Mouse (Mus musculus) E14TG2a.4 (cell line): ENCODE data around the gene Exoc6.
"Not testable (repeated sequence)": the region's sequence is repeated elsewhere in the genome, so short reads cannot be mapped to it uniquely, and the experiment has no call there.

Source experiments
- H3K27me3 ChIP-seq: 2 replicates; pipeline ENCODE4 v1.6.1; 2014; ENCODE audit warnings: low read length, control low read depth; ENCODE audit not compliant: insufficient read depth
- H3K36me3 ChIP-seq: 2 replicates; pipeline ENCODE4 v1.6.1; 2014; ENCODE audit warnings: low read length, control low read depth; ENCODE audit not compliant: insufficient read depth
- H3K4me1 ChIP-seq: replicated peaks from 2 replicates; pipeline ENCODE4 v1.6.1; 2014; ENCODE audit warnings: low read depth, low read length, control low read depth
- H3K4me3 ChIP-seq: replicated peaks from 2 replicates; pipeline ENCODE4 v1.5.1; 2014; ENCODE audit warnings: mild to moderate bottlenecking, low read length
- H3K9me3 ChIP-seq: 2 replicates; pipeline ENCODE4 v1.6.1; 2014; ENCODE audit warnings: low read length, control low read depth
- CTCF ChIP-seq: conservative IDR thresholded peaks from 2 replicates; pipeline ENCODE4 v1.5.1; 2014; ENCODE audit warnings: low read length
- NANOG ChIP-seq: IDR thresholded peaks from 2 replicates; pipeline ENCODE4 v1.6.1; 2014; ENCODE audit warnings: borderline replicate concordance, low read length, mixed read lengths
- POU5F1 ChIP-seq: IDR thresholded peaks from 2 replicates; pipeline ENCODE4 v1.6.1; 2014; ENCODE audit warnings: low read length, borderline replicate concordance

Gene Exoc6

GRCm38 (mm10) chr19:37521434-37521781 lies 28.8 kb upstream of the Exoc6 start:
- Histone ChIP-seq H3K9me3 (no peaks in the 10 kb centered on the region), H3K4me3 (no peak overlapping the region), H3K4me1 (peaks cover 2% of the 10 kb centered on the region), H3K36me3 (no peaks in the 10 kb centered on the region), H3K27me3 (no peaks in the 10 kb centered on the region)
- TF ChIP-seq NANOG: no peak
- TF ChIP-seq POU5F1: no peak
- TF ChIP-seq CTCF: no peak

- Histone ChIP-seq H3K36me3 (no peaks in the 10 kb centered on the region), H3K9me3 (no peaks in the 10 kb centered on the region), H3K4me3 (no peak overlapping the region), H3K27me3 (no peaks in the 10 kb centered on the region), H3K4me1 (peaks cover 16% of the 10 kb centered on the region)
- TF ChIP-seq NANOG: no peak
- no peak for TF ChIP-seq POU5F1
These were observed 26.7 kb upstream of the Exoc6 start for GRCm38 (mm10) chr19:37523280-37524062.

DNA sequence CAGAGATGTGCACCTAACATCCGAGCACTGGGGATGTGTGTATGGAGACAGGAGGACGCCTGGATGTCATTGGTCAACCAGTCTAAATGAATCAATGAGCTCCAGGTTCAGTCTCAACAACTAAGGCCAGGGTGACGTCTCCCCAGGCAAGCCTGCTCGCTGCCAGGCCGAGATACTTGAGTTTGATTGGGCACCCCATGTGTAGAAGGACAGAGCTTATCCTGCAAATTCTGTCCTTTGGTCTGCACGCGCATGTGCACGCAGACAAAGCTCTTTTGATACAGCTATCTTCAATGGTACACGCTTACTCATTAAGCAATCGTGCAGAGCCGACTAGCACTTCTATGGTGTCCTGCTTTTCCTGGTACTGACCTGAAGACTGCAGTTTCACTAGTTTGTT lies 24.3 kb upstream of the Exoc6 start:
- no peak for TF ChIP-seq CTCF
- no peak for TF ChIP-seq POU5F1
- no peak for TF ChIP-seq NANOG
- no peaks in the 10 kb centered on the region for H3K9me3 ChIP-seq
- peaks cover 28% of the 10 kb centered on the region for H3K4me1 ChIP-seq
- no peaks in the 10 kb centered on the region for H3K27me3 ChIP-seq
- no peak overlapping the region for H3K4me3 ChIP-seq
- no peaks in the 10 kb centered on the region for H3K36me3 ChIP-seq

DNA sequence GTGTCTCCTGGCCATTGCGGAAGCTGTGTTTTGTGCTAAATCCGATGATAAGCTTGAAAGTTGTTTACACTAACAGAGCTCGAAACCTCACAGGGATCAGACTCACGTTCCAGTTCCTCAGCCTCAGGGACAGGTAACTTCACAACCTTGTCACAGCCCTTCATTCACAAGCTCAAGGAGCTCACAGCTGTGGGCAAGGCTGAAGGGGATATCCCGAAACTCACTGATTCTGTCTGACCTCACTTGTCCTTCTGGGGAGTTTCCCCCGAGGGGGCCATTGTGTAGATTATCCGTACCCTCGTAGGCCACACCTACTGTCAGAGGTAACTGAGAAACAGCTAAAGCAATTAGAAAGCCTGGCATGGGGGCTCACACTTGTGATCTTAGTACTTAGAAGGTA lies 23.4 kb upstream of the Exoc6 start:
- Histone ChIP-seq H3K4me3 (no peak overlapping the region), H3K9me3 (no peaks in the 10 kb centered on the region), H3K27me3 (no peaks in the 10 kb centered on the region), H3K4me1 (peaks cover 28% of the 10 kb centered on the region), H3K36me3 (no peaks in the 10 kb centered on the region)
- no peak for TF ChIP-seq CTCF
- TF ChIP-seq POU5F1: no peak
- TF ChIP-seq NANOG: peak; percentile 45; the same call in 1 of the 2 replicates

DNA sequence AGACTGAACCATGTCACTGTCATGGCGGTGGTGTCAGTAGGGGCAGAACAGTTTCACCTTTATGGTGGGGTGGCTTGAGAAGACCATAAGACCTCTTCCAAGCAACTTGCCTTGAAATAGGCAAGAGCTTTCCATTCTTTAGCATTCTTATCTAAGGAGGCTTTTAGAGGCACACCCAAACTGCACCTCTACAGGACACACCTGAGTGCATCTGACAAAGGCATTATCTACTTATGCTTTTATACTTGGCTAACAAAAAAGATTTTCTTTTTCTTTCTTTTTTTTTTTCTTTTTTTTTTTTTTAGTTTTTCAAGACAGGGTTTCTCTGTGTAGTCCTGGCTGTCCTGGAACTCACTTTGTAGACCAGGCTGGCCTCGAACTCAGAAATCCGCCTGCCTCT lies 22.5 kb upstream of the Exoc6 start:
- H3K27me3 ChIP-seq, H3K36me3 ChIP-seq, H3K4me3 ChIP-seq, H3K9me3 ChIP-seq: not testable (repeated sequence)
- peaks cover 28% of the 10 kb centered on the region for H3K4me1 ChIP-seq

- no peaks in the 10 kb centered on the region for H3K36me3 ChIP-seq
- peaks cover 28% of the 10 kb centered on the region for H3K4me1 ChIP-seq
- H3K9me3 ChIP-seq: no peaks in the 10 kb centered on the region
- peaks cover 4% of the 10 kb centered on the region; the same call in 1 of the 2 replicates for H3K27me3 ChIP-seq
- no peak overlapping the region for H3K4me3 ChIP-seq
- TF ChIP-seq NANOG: no peak
- no peak for TF ChIP-seq CTCF
- TF ChIP-seq POU5F1: no peak
These were observed 21.6 kb upstream of the Exoc6 start for GRCm38 (mm10) chr19:37528581-37528980.

DNA sequence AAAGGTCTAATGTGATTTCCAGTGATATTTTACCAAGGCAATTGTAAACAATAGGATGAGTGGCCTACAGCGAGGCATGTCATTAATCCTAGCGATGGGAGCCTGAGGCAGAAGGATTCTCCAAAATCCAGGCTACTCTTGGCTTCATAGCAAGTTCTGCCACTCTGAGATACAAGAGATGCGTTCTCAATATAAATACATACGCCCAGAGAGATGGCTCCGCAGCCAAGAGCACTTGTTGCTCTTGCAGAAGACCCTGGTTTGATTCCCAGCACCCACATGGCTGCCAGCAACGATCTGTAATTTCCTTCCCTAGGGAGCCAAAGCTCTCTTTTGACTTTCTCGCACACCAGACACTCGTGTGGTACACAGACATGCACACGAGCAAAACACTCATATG lies 20.9 kb upstream of the Exoc6 start:
- Histone ChIP-seq H3K36me3 (no peaks in the 10 kb centered on the region), H3K4me3 (no peak overlapping the region), H3K4me1 (peaks cover 28% of the 10 kb centered on the region), H3K27me3 (peaks cover 4% of the 10 kb centered on the region; the same call in 1 of the 2 replicates), H3K9me3 (no peaks in the 10 kb centered on the region)
- TF ChIP-seq POU5F1 (no peak), NANOG (no peak), CTCF (no peak)

- no peak overlapping the region for H3K4me3 ChIP-seq
- H3K36me3 ChIP-seq: no peaks in the 10 kb centered on the region
- H3K9me3 ChIP-seq: no peaks in the 10 kb centered on the region
- H3K4me1 ChIP-seq: peaks cover 28% of the 10 kb centered on the region
- no peak for TF ChIP-seq NANOG
- TF ChIP-seq CTCF: peak; percentile 64
- TF ChIP-seq POU5F1: no peak
- peaks cover 4% of the 10 kb centered on the region; the same call in 1 of the 2 replicates for H3K27me3 ChIP-seq
These were observed 20.2 kb upstream of the Exoc6 start for GRCm38 (mm10) chr19:37529975-37530515.

GRCm38 (mm10) chr19:37530601-37531000 lies 19.6 kb upstream of the Exoc6 start:
- TF ChIP-seq NANOG (no peak), POU5F1 (no peak), CTCF (no peak)
- Histone ChIP-seq H3K27me3 (peaks cover 4% of the 10 kb centered on the region; the same call in 1 of the 2 replicates), H3K4me3 (no peak overlapping the region), H3K9me3 (no peaks in the 10 kb centered on the region), H3K4me1 (peaks cover 28% of the 10 kb centered on the region), H3K36me3 (no peaks in the 10 kb centered on the region)
